Mouse (Mus musculus) stomach, postnatal 0 days (tissue): ENCODE measurements around the gene Amh.

Experiments
- CTCF ChIP-seq: IDR thresholded peaks from 2 replicates; pipeline ENCODE4 v1.5.1; 2016; ENCODE audit warnings: antibody characterized with exemption, low read depth, mild to moderate bottlenecking, moderate library complexity
- EP300 ChIP-seq: optimal IDR thresholded peaks from 2 replicates; pipeline ENCODE3; 2016; ENCODE audit warnings: antibody characterized with exemption

- no peak for TF ChIP-seq CTCF
- TF ChIP-seq EP300, result no peak
Observed at GRCm38 (mm10) chr10:80791476-80792174, 13.4 kb upstream of the Amh start.
